Mouse (Mus musculus) forebrain, embryonic 14.5 days (tissue): Measurements from ENCODE around the gene Kcnk5. TPM values are rescaled to one million over a fixed set of nuclear protein-coding genes. Genes with fewer than 3 reads are reported as not detected.
A peak's percentile ranks its signal among the peaks of the same experiment; 100 is the strongest.

ENCODE experiments used
- ATAC-seq: fragments of 200-750 bp; cut with Nextera tagmentation; 2 replicates; pipeline ENCODE4 v1.8.0; 2017; ENCODE audit warnings: mild to moderate bottlenecking, moderate library complexity
- DNase-seq: peaks from one replicate; pipeline ENCODE4 v3.0.0-alpha.2; 2015; ENCODE audit warnings: low spot score
- H3K27ac ChIP-seq: fragments of 300-500 bp; sonication (generic); 2 replicates; pipeline ENCODE4 v1.5.1; 2014; ENCODE audit warnings: low read depth, mild to moderate bottlenecking, control low read depth, low read length, moderate library complexity
- H3K27me3 ChIP-seq: fragments of 300-500 bp; sonication (generic); replicated peaks from 2 replicates; pipeline ENCODE4 v1.6.1; 2014; ENCODE audit warnings: low read length, control low read depth, mixed read lengths; ENCODE audit not compliant: control insufficient read depth, insufficient read depth
- H3K36me3 ChIP-seq: fragments of 300-500 bp; sonication (generic); 2 replicates; pipeline ENCODE4 v1.6.1; 2014; ENCODE audit warnings: low read length, control low read depth; ENCODE audit not compliant: control insufficient read depth, insufficient read depth
- H3K4me1 ChIP-seq: fragments of 300-500 bp; sonication (generic); 2 replicates; pipeline ENCODE4 v1.6.1; 2014; ENCODE audit warnings: antibody characterized with exemption, low read length, control low read depth; ENCODE audit not compliant: control insufficient read depth, insufficient read depth
- H3K4me2 ChIP-seq: fragments of 300-500 bp; sonication (generic); 2 replicates; pipeline ENCODE4 v1.6.1; 2014; ENCODE audit warnings: mild to moderate bottlenecking, control low read depth, low read length
- H3K4me3 ChIP-seq: fragments of 300-500 bp; sonication (generic); 2 replicates; pipeline ENCODE4 v1.5.1; 2014; ENCODE audit warnings: low read depth, low read length, control low read depth
- H3K9ac ChIP-seq: fragments of 300-500 bp; sonication (generic); 2 replicates; pipeline ENCODE4 v1.6.1; 2014; ENCODE audit warnings: mild to moderate bottlenecking, low read length, control low read depth, moderate library complexity
- H3K9me3 ChIP-seq: fragments of 300-500 bp; sonication (generic); replicated peaks from 2 replicates; pipeline ENCODE4 v1.6.1; 2016; ENCODE audit warnings: low read length, control low read depth, mixed read lengths; ENCODE audit not compliant: control insufficient read depth
- WGBS: fragments of 180-500 bp; shearing (Covaris S2); extraction: QIAGEN DNeasy Blood & Tissue Kit; methylation state at CpG from one replicate; pipeline ENCODE4 v1.1.7; 2014; 5-methylcytosine and 5-hydroxymethylcytosine counted together
- polyA plus RNA-seq: library from polyadenylated mRNA; unstranded; fragments of >200 nt; fragmentation: Nextera tagmentation; extraction: Ambion mirVana; gene quantifications from 2 replicates; pipeline ENCODE4 v1.2.1, GENCODE M21; 2014

The Kcnk5 gene
- polyA plus RNA-seq, 1 experiment from 2014 or later: 2.5 TPM

DNA sequence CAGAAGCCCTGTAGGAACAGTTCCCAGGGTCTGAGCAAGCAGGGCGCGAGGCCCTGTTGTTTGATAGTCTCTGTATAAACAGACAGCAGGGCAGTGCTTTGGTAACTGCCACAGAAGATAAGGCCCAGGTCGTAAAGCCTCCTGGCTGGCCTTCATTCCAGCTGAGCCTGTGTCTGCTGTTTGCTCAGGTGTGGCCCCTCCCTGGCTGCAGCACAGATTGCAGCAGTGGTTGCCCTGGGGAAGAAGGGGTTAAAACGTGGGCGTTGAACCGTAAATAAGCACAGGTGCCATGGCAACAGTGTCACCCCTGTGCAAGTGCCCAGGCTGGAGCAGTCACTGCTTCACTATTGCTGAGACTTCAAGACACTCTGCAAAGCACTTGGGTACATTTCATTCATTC is 26.8 kb upstream of the Kcnk5 start:
- Histone ChIP-seq H3K36me3 (no peaks in the 10 kb centered on the region), H3K27me3 (no peaks in the 10 kb centered on the region), H3K4me2 (no peak overlapping the region), H3K4me3 (no peak overlapping the region), H3K27ac (no peak overlapping the region), H3K9me3 (no peaks in the 10 kb centered on the region), H3K4me1 (peaks cover 5% of the 10 kb centered on the region; the same call in 1 of the 2 replicates), H3K9ac (no peak overlapping the region)
- 21% methylated on average over 6 of the region's 6 CpGs for WGBS
- DNase-seq (peak; percentile 19), ATAC-seq (no peak)

DNA sequence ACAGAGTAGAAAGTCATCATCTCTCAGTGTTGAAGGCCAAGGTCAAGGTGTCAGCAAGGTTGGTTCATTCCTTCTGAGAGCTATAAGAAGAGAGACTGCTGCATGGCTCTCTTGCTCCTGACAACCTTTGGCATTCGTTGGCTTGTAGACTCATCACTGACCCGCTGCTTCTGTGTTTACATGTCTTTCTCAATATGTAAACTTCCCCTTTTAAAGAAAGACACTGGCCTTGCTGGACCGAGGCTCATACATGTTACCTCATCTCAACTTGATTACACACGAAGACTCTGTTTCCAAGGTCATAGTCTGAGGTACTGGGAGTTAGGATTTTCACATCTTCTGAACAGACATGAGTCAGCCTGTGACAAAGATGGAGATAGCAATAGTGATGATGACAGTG is 24.1 kb upstream of the Kcnk5 start:
- Histone ChIP-seq H3K36me3 (no peaks in the 10 kb centered on the region), H3K27ac (no peak overlapping the region), H3K4me1 (peaks cover 5% of the 10 kb centered on the region; the same call in 1 of the 2 replicates), H3K4me2 (no peak overlapping the region), H3K4me3 (no peak overlapping the region), H3K9ac (no peak overlapping the region), H3K27me3 (no peaks in the 10 kb centered on the region), H3K9me3 (no peaks in the 10 kb centered on the region)
- 91% methylated on average over 4 of the region's 4 CpGs for WGBS
- ATAC-seq (no peak), DNase-seq (no peak)

DNA sequence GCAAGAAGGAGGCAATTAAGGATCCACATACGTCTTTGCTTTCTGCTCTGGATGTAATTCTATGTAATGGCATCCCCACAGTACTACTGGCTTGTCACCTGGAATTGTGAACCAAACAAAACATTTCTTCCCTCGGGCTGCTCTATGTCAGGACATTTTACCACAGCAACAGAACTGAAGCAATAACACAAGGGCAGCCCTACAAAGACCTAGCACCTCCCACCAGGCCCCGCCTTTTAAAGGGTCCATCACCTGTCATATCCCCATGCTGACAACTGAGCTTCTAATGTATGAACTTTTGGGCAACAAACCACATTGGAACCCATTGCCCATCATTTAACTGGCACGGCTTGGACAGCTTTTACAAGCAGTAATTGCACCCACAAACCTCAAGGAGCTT is 21.7 kb upstream of the Kcnk5 start:
- DNase-seq (no peak), ATAC-seq (no peak)
- WGBS: 53% methylated on average over 4 of the region's 4 CpGs
- Histone ChIP-seq H3K4me3 (no peak overlapping the region), H3K36me3 (no peaks in the 10 kb centered on the region), H3K9ac (no peak overlapping the region), H3K27me3 (no peaks in the 10 kb centered on the region), H3K4me2 (no peak overlapping the region), H3K4me1 (peaks cover 3% of the 10 kb centered on the region; the same call in 1 of the 2 replicates), H3K27ac (no peak overlapping the region), H3K9me3 (no peaks in the 10 kb centered on the region)

DNA sequence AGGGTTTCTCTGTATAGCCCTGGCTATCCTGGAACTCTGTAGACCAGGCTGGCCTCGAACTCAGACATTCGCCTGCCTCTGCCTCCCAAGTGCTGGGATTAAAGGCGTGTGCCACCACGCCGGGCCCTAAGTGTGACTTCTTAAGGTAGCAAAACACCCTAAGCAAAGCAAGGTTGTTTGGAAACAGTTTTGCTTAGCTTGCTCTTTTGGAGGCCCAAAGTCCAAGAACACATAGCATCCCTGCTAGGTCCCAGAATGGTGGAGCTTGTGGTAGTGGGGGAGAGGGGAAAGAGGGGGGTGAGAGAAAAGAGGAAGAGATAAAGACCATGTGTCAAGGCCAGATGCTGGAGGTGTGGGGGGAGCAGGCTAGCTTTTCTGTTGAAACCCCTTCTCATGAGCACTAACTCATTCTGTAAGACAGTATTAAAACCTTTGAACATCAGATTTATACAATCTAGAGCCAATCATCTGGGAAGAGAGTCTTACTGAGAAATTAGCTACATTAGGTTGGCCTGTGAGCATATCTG is 21.1 kb upstream of the Kcnk5 start:
- Histone ChIP-seq H3K36me3 (no peaks in the 10 kb centered on the region), H3K27ac (no peak overlapping the region), H3K9ac (no peak overlapping the region), H3K4me1 (no peaks in the 10 kb centered on the region), H3K27me3 (no peaks in the 10 kb centered on the region), H3K9me3 (no peaks in the 10 kb centered on the region), H3K4me2 (no peak overlapping the region), H3K4me3 (no peak overlapping the region)
- WGBS: 90% methylated on average over 5 of the region's 5 CpGs
- ATAC-seq (no peak), DNase-seq (no peak)

DNA sequence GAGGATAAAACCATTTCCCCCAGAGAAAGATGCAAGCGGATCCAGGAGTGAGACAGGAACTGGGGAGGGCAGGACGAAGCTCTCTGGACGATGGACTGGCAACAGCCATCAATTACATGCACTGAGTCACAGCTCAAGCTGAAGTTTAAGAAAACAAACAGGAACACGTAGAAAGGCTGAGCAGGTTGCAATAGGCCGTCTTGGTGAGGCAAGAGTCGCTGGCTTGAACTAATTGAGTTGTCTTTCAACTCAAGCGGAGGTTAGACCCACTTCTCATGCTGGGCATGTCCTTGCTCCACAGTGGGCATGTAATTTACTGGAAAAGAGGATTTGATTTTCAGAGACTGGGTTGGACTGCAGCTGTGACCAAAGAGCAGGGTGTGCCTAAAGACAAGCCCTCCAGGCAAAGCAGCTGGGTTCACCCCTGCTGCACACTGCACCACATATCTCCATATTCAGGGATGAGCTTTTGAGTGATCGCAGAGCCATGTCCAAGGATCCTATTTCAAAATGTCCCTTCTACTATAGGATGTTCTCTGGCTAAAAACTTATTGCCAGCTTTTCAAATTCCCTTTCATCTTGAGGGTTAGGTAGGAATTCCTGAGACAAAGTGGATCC is 19.6 kb upstream of the Kcnk5 start:
- Histone ChIP-seq H3K4me1 (no peaks in the 10 kb centered on the region), H3K36me3 (no peaks in the 10 kb centered on the region), H3K27ac (no peak overlapping the region), H3K4me3 (no peak overlapping the region), H3K27me3 (no peaks in the 10 kb centered on the region), H3K4me2 (no peak overlapping the region), H3K9ac (no peak overlapping the region), H3K9me3 (no peaks in the 10 kb centered on the region)
- DNase-seq (no peak), ATAC-seq (no peak)
- 52% methylated on average over 8 of the region's 8 CpGs for WGBS

GRCm38 (mm10) chr14:20193103-20193715 is 11.6 kb upstream of the Kcnk5 start:
- H3K4me3 ChIP-seq: no peak overlapping the region
- no peaks in the 10 kb centered on the region for H3K4me1 ChIP-seq
- H3K36me3 ChIP-seq: no peaks in the 10 kb centered on the region
- DNase-seq (peak; percentile 50), ATAC-seq (no peak)
- H3K27ac ChIP-seq: no peak overlapping the region
- H3K27me3 ChIP-seq: no peaks in the 10 kb centered on the region
- no peak overlapping the region for H3K4me2 ChIP-seq
- no peak overlapping the region for H3K9ac ChIP-seq
- H3K9me3 ChIP-seq: no peaks in the 10 kb centered on the region
- 71% methylated on average over 4 of the region's 4 CpGs for WGBS

- Histone ChIP-seq H3K9me3 (no peaks in the 10 kb centered on the region), H3K9ac (no peak overlapping the region), H3K4me2 (no peak overlapping the region), H3K4me3 (no peak overlapping the region), H3K4me1 (no peaks in the 10 kb centered on the region), H3K27me3 (no peaks in the 10 kb centered on the region), H3K36me3 (no peaks in the 10 kb centered on the region), H3K27ac (no peak overlapping the region)
- WGBS: 91% methylated on average over 5 of the region's 5 CpGs
- ATAC-seq: no peak
- no peak for DNase-seq
Measured at GRCm38 (mm10) chr14:20191136-20191735, 9.6 kb upstream of the Kcnk5 start.

- no peaks in the 10 kb centered on the region for H3K4me1 ChIP-seq
- no peaks in the 10 kb centered on the region for H3K27me3 ChIP-seq
- H3K4me2 ChIP-seq: no peak overlapping the region
- 83% methylated on average over 2 of the region's 2 CpGs for WGBS
- DNase-seq (no peak), ATAC-seq (no peak)
- no peaks in the 10 kb centered on the region for H3K36me3 ChIP-seq
- H3K9ac ChIP-seq: no peak overlapping the region
- H3K27ac ChIP-seq: no peak overlapping the region
- no peak overlapping the region for H3K4me3 ChIP-seq
- H3K9me3 ChIP-seq: no peaks in the 10 kb centered on the region
Measured at GRCm38 (mm10) chr14:20189751-20190150, 8.1 kb upstream of the Kcnk5 start.

GRCm38 (mm10) chr14:20185426-20185825 is 3.8 kb upstream of the Kcnk5 start:
- no peak overlapping the region for H3K4me2 ChIP-seq
- H3K4me1 ChIP-seq: peaks cover 19% of the 10 kb centered on the region
- WGBS: 77% methylated on average over 9 of the region's 9 CpGs
- no peaks in the 10 kb centered on the region for H3K27me3 ChIP-seq
- H3K4me3 ChIP-seq: no peak overlapping the region
- DNase-seq (no peak), ATAC-seq (no peak)
- no peaks in the 10 kb centered on the region for H3K36me3 ChIP-seq
- H3K9me3 ChIP-seq: no peaks in the 10 kb centered on the region
- no peak overlapping the region for H3K27ac ChIP-seq
- no peak overlapping the region for H3K9ac ChIP-seq
